Mouse (Mus musculus): Measurements from ENCODE around the gene Ostf1. TPM values are rescaled to one million over a fixed set of nuclear protein-coding genes. Genes with fewer than 3 reads are reported as not detected.
"Not testable (repeated sequence)": the region's sequence is repeated elsewhere in the genome, so short reads cannot be mapped to it uniquely, and the experiment has no call there.

Gene Ostf1
- polyA plus RNA-seq, 1 experiment: 6.2 TPM

- no peaks in the 10 kb centered on the region for H3K4me1 ChIP-seq (ENCODE audit: control insufficient read depth, insufficient read depth, low read length)
- H3K27me3 ChIP-seq (ENCODE audit: control insufficient read depth, insufficient read depth, low read length): no peaks in the 10 kb centered on the region
- TF ChIP-seq CTCF (IDR thresholded peaks at IDR 0.05; ENCODE audit: control insufficient read depth, insufficient read depth, insufficient replicate concordance, low read depth, low read length) (no peak), POLR2A (IDR thresholded peaks at IDR 0.05; ENCODE audit: control insufficient read depth, low read depth, low read length) (no peak)
- no peaks in the 10 kb centered on the region for H3K36me3 ChIP-seq (ENCODE audit: control insufficient read depth, insufficient read depth, low read length)
- no peak overlapping the region for H3K4me3 ChIP-seq (ENCODE audit: control insufficient read depth, low read depth, low read length)
- no peak overlapping the region for H3K27ac ChIP-seq (ENCODE audit: control insufficient read depth, insufficient read depth, low read depth, low read length)
Observed at GRCm38 (mm10) chr19:18590942-18591354, 40.7 kb downstream of the Ostf1 start.

GRCm38 (mm10) chr19:18590234-18590633 lies 41.4 kb downstream of the Ostf1 start:
- no peaks in the 10 kb centered on the region for H3K4me1 ChIP-seq (ENCODE audit: control insufficient read depth, insufficient read depth, low read length)
- TF ChIP-seq CTCF (IDR thresholded peaks at IDR 0.05; ENCODE audit: control insufficient read depth, insufficient read depth, insufficient replicate concordance, low read depth, low read length) (no peak), POLR2A (IDR thresholded peaks at IDR 0.05; ENCODE audit: control insufficient read depth, low read depth, low read length) (no peak)
- H3K27me3 ChIP-seq (ENCODE audit: control insufficient read depth, insufficient read depth, low read length): no peaks in the 10 kb centered on the region
- no peaks in the 10 kb centered on the region for H3K36me3 ChIP-seq (ENCODE audit: control insufficient read depth, insufficient read depth, low read length)
- H3K4me3 ChIP-seq (ENCODE audit: control insufficient read depth, low read depth, low read length): no peak overlapping the region
- H3K27ac ChIP-seq (ENCODE audit: control insufficient read depth, insufficient read depth, low read depth, low read length): no peak overlapping the region

- Histone ChIP-seq H3K27ac (ENCODE audit: control insufficient read depth, insufficient read depth, low read depth, low read length) (no peak overlapping the region), H3K4me1 (ENCODE audit: control insufficient read depth, insufficient read depth, low read length) (no peaks in the 10 kb centered on the region), H3K4me3 (ENCODE audit: control insufficient read depth, low read depth, low read length) (no peak overlapping the region), H3K27me3 (ENCODE audit: control insufficient read depth, insufficient read depth, low read length) (no peaks in the 10 kb centered on the region), H3K36me3 (ENCODE audit: control insufficient read depth, insufficient read depth, low read length) (no peaks in the 10 kb centered on the region)
- no peak for TF ChIP-seq CTCF (IDR thresholded peaks at IDR 0.05; ENCODE audit: control insufficient read depth, insufficient read depth, insufficient replicate concordance, low read depth, low read length)
- no peak for TF ChIP-seq POLR2A (IDR thresholded peaks at IDR 0.05; ENCODE audit: control insufficient read depth, low read depth, low read length)
Observed at GRCm38 (mm10) chr19:18589276-18589675, 42.3 kb downstream of the Ostf1 start.

- not testable (repeated sequence) for H3K4me1 ChIP-seq (ENCODE audit: control insufficient read depth, insufficient read depth, low read length); H3K27ac ChIP-seq (ENCODE audit: control insufficient read depth, insufficient read depth, low read depth, low read length); H3K4me3 ChIP-seq (ENCODE audit: control insufficient read depth, low read depth, low read length); H3K36me3 ChIP-seq (ENCODE audit: control insufficient read depth, insufficient read depth, low read length); H3K27me3 ChIP-seq (ENCODE audit: control insufficient read depth, insufficient read depth, low read length)
Observed at GRCm38 (mm10) chr19:18588801-18589200, 42.8 kb downstream of the Ostf1 start.

- Histone ChIP-seq H3K27me3 (ENCODE audit: control insufficient read depth, insufficient read depth, low read length) (no peaks in the 10 kb centered on the region), H3K4me1 (ENCODE audit: control insufficient read depth, insufficient read depth, low read length) (no peaks in the 10 kb centered on the region), H3K36me3 (ENCODE audit: control insufficient read depth, insufficient read depth, low read length) (no peaks in the 10 kb centered on the region), H3K27ac (ENCODE audit: control insufficient read depth, insufficient read depth, low read depth, low read length) (no peak overlapping the region), H3K4me3 (ENCODE audit: control insufficient read depth, low read depth, low read length) (no peak overlapping the region)
- TF ChIP-seq CTCF (IDR thresholded peaks at IDR 0.05; ENCODE audit: control insufficient read depth, insufficient read depth, insufficient replicate concordance, low read depth, low read length): peak; percentile 7; the same call in 1 of the 2 replicates
- TF ChIP-seq POLR2A (IDR thresholded peaks at IDR 0.05; ENCODE audit: control insufficient read depth, low read depth, low read length): no peak
Observed at GRCm38 (mm10) chr19:18588243-18588642, 43.4 kb downstream of the Ostf1 start.

GRCm38 (mm10) chr19:18587118-18587517 lies 44.5 kb downstream of the Ostf1 start:
- Histone ChIP-seq H3K27ac (ENCODE audit: control insufficient read depth, insufficient read depth, low read depth, low read length) (no peak overlapping the region), H3K4me1 (ENCODE audit: control insufficient read depth, insufficient read depth, low read length) (no peaks in the 10 kb centered on the region), H3K4me3 (ENCODE audit: control insufficient read depth, low read depth, low read length) (no peak overlapping the region), H3K27me3 (ENCODE audit: control insufficient read depth, insufficient read depth, low read length) (no peaks in the 10 kb centered on the region), H3K36me3 (ENCODE audit: control insufficient read depth, insufficient read depth, low read length) (no peaks in the 10 kb centered on the region)
- TF ChIP-seq POLR2A (IDR thresholded peaks at IDR 0.05; ENCODE audit: control insufficient read depth, low read depth, low read length) (no peak), CTCF (IDR thresholded peaks at IDR 0.05; ENCODE audit: control insufficient read depth, insufficient read depth, insufficient replicate concordance, low read depth, low read length) (no peak)

- Histone ChIP-seq H3K27me3 (ENCODE audit: control insufficient read depth, insufficient read depth, low read length) (no peaks in the 10 kb centered on the region), H3K4me3 (ENCODE audit: control insufficient read depth, low read depth, low read length) (no peak overlapping the region), H3K27ac (ENCODE audit: control insufficient read depth, insufficient read depth, low read depth, low read length) (no peak overlapping the region), H3K36me3 (ENCODE audit: control insufficient read depth, insufficient read depth, low read length) (no peaks in the 10 kb centered on the region), H3K4me1 (ENCODE audit: control insufficient read depth, insufficient read depth, low read length) (no peaks in the 10 kb centered on the region)
- TF ChIP-seq POLR2A (IDR thresholded peaks at IDR 0.05; ENCODE audit: control insufficient read depth, low read depth, low read length) (no peak), CTCF (IDR thresholded peaks at IDR 0.05; ENCODE audit: control insufficient read depth, insufficient read depth, insufficient replicate concordance, low read depth, low read length) (no peak)
Observed at GRCm38 (mm10) chr19:18584621-18585020, 47.0 kb downstream of the Ostf1 start.

DNA sequence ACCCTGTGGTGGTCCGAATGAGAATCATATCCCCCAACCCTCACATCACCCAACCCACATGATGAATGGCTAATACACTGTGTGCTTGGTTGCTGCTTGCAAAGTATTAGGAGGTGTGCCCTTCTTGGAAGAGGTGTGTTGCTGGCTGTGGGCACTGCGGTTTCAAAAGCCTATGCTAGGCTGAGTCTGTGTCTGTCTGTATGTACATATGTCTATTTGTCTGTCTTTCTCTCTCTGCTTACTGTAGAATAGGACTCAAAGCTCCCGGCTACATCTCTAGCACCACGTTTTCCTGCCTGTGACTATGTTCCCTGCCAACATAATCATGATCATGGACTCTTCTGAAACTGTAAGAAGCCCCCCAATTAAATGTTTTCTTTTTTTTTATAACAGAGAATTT lies 47.9 kb downstream of the Ostf1 start:
- Histone ChIP-seq H3K4me3 (ENCODE audit: control insufficient read depth, low read depth, low read length) (no peak overlapping the region), H3K27ac (ENCODE audit: control insufficient read depth, insufficient read depth, low read depth, low read length) (no peak overlapping the region), H3K36me3 (ENCODE audit: control insufficient read depth, insufficient read depth, low read length) (no peaks in the 10 kb centered on the region), H3K4me1 (ENCODE audit: control insufficient read depth, insufficient read depth, low read length) (no peaks in the 10 kb centered on the region), H3K27me3 (ENCODE audit: control insufficient read depth, insufficient read depth, low read length) (no peaks in the 10 kb centered on the region)
- TF ChIP-seq POLR2A (IDR thresholded peaks at IDR 0.05; ENCODE audit: control insufficient read depth, low read depth, low read length) (no peak), CTCF (IDR thresholded peaks at IDR 0.05; ENCODE audit: control insufficient read depth, insufficient read depth, insufficient replicate concordance, low read depth, low read length) (no peak)

All from testis, adult 2 months (tissue).